Mouse (Mus musculus) midbrain, embryonic 14.5 days (tissue): ENCODE measurements around the gene Rasgrf1. TPM values are rescaled to one million over a fixed set of nuclear protein-coding genes. Genes with fewer than 3 reads are reported as not detected.

Experiments
- ATAC-seq: fragments of 200-750 bp; cut with Nextera tagmentation; 2 replicates; pipeline ENCODE4 v1.8.0; 2017; ENCODE audit warnings: moderate number of reproducible peaks, moderate library complexity; ENCODE audit not compliant: low FRiP score, low TSS enrichment
- DNase-seq: peaks from one replicate; pipeline ENCODE4 v3.0.0-alpha.2; 2015
- H3K27ac ChIP-seq: fragments of 300-500 bp; sonication (generic); replicated peaks from 2 replicates; pipeline ENCODE4 v1.5.1; 2014; ENCODE audit warnings: mild to moderate bottlenecking, low read depth, low read length, moderate library complexity
- H3K27me3 ChIP-seq: fragments of 300-500 bp; sonication (generic); 2 replicates; pipeline ENCODE4 v1.6.1; 2014; ENCODE audit warnings: low read length, control low read depth, mixed read lengths; ENCODE audit not compliant: control insufficient read depth, insufficient read depth
- H3K36me3 ChIP-seq: fragments of 300-500 bp; sonication (generic); 2 replicates; pipeline ENCODE4 v1.6.1; 2014; ENCODE audit warnings: low read length, control low read depth; ENCODE audit not compliant: control insufficient read depth, insufficient read depth
- H3K4me1 ChIP-seq: fragments of 300-500 bp; sonication (generic); 2 replicates; pipeline ENCODE4 v1.6.1; 2014; ENCODE audit warnings: mild to moderate bottlenecking, antibody characterized with exemption, low read length, control low read depth; ENCODE audit not compliant: control insufficient read depth, insufficient read depth
- H3K4me2 ChIP-seq: fragments of 300-500 bp; sonication (generic); 2 replicates; pipeline ENCODE4 v1.6.1; 2014; ENCODE audit warnings: mild to moderate bottlenecking, low read length, moderate library complexity
- H3K4me3 ChIP-seq: fragments of 300-500 bp; sonication (generic); replicated peaks from 2 replicates; pipeline ENCODE4 v1.5.1; 2014; ENCODE audit warnings: low read depth, low read length
- H3K9ac ChIP-seq: fragments of 300-500 bp; sonication (generic); replicated peaks from 2 replicates; pipeline ENCODE4 v1.6.1; 2014; ENCODE audit warnings: mild to moderate bottlenecking, low read length, moderate library complexity
- H3K9me3 ChIP-seq: fragments of 300-500 bp; sonication (generic); 2 replicates; pipeline ENCODE4 v1.6.1; 2016; ENCODE audit warnings: low read length, control low read depth, mixed read lengths; ENCODE audit not compliant: control insufficient read depth
- WGBS: fragments of 180-500 bp; shearing (Covaris S2); extraction: QIAGEN DNeasy Blood & Tissue Kit; methylation state at CpG from one replicate; pipeline ENCODE4 v1.1.7; 2014; 5-methylcytosine and 5-hydroxymethylcytosine counted together
- polyA plus RNA-seq: library from polyadenylated mRNA; unstranded; fragments of >200 nt; fragmentation: Nextera tagmentation; extraction: Ambion mirVana; gene quantifications from 2 replicates; pipeline ENCODE4 v1.2.1, GENCODE M21; 2014

Rasgrf1 gene
- polyA plus RNA-seq, 1 experiment from 2014 or later = 3.5 TPM

DNA sequence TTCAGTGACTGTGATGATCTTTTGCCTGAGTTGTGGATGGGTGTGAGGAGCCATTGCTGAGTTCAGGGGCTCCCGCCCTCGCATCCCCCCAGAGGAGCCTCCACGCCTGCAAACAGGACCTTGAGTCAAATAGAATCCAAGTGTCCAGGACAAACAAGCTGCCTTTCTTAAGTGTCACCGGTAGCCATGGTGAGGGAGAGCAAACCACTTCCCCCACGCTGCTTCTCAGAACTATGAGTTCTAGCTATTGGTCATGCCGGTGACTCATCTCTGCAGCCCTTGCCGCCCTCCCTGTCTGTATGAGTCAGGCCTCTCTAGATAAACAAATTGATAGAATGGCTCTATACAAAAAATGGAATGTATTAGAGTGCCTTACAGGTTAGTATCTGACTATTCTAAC is 35.3 kb upstream of the Rasgrf1 start:
- H3K4me3 ChIP-seq = no peak overlapping the region
- no peaks in the 10 kb centered on the region for H3K4me1 ChIP-seq
- H3K4me2 ChIP-seq = no peak overlapping the region
- WGBS = 65% methylated on average over 7 of the region's 7 CpGs
- peaks cover 2% of the 10 kb centered on the region for H3K9me3 ChIP-seq
- no peak overlapping the region for H3K27ac ChIP-seq
- no peak overlapping the region for H3K9ac ChIP-seq
- peaks cover 29% of the 10 kb centered on the region; the same call in 1 of the 2 replicates for H3K27me3 ChIP-seq
- no peak for DNase-seq
- no peak for ATAC-seq
- no peaks in the 10 kb centered on the region for H3K36me3 ChIP-seq

GRCm38 (mm10) chr9:89875551-89875950 is 34.2 kb upstream of the Rasgrf1 start:
- DNase-seq (no peak), ATAC-seq (no peak)
- Histone ChIP-seq H3K27me3 (peaks cover 26% of the 10 kb centered on the region; the same call in 1 of the 2 replicates), H3K4me3 (no peak overlapping the region), H3K36me3 (no peaks in the 10 kb centered on the region), H3K4me2 (no peak overlapping the region), H3K27ac (no peak overlapping the region), H3K9ac (no peak overlapping the region), H3K4me1 (no peaks in the 10 kb centered on the region), H3K9me3 (peaks cover 4% of the 10 kb centered on the region)
- 56% methylated on average over 5 of the region's 5 CpGs for WGBS

DNA sequence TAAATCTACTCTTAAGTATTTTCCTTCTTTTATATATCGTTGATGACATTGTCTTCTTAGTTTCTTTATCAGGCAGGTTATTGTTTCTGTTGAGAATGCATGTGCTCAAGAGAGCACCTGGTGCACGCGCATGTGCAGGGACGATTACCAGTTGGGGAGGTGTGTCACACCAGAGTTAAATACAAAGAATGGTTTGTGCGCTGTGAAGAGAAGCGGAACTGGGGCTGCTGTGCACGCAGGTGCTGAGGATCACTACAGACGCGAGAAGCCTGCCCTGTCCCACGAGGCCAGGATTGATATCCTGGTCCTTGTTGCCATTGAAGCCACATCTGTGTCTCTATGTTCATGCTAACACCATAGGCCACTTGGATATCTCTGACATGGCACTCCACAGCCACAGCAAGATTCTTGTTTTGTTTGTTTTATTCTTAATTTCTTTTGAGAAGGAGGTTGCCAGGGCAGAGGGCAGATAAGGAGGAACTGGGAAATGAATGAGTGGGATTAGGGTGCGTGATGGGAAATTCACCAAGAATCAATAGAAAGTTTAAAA is 31.2 kb upstream of the Rasgrf1 start:
- no peak overlapping the region for H3K4me2 ChIP-seq
- H3K9me3 ChIP-seq = peaks cover 4% of the 10 kb centered on the region
- no peak overlapping the region for H3K27ac ChIP-seq
- H3K27me3 ChIP-seq = peaks cover 24% of the 10 kb centered on the region; the same call in 1 of the 2 replicates
- ATAC-seq (no peak), DNase-seq (no peak)
- no peaks in the 10 kb centered on the region for H3K36me3 ChIP-seq
- H3K4me1 ChIP-seq = no peaks in the 10 kb centered on the region
- no peak overlapping the region for H3K4me3 ChIP-seq
- WGBS = 50% methylated on average over 11 of the region's 11 CpGs
- no peak overlapping the region for H3K9ac ChIP-seq

- peaks cover 27% of the 10 kb centered on the region for H3K27me3 ChIP-seq
- peak overlapping the region; percentile 27; the same call in 1 of the 2 replicates for H3K4me2 ChIP-seq
- ATAC-seq (peak; percentile 37; the same call in 1 of the 2 replicates), DNase-seq (peak; percentile 72)
- no peaks in the 10 kb centered on the region for H3K4me1 ChIP-seq
- H3K9me3 ChIP-seq = peaks cover 4% of the 10 kb centered on the region
- 59% methylated on average over 31 of the region's 31 CpGs for WGBS
- no peak overlapping the region for H3K27ac ChIP-seq
- H3K9ac ChIP-seq = no peak overlapping the region
- H3K4me3 ChIP-seq = 0 out of 2 replicates have a peak overlapping the region, but pooled peaks have one; percentile 13
- no peaks in the 10 kb centered on the region for H3K36me3 ChIP-seq
Observed at GRCm38 (mm10) chr9:89879574-89879973, 30.1 kb upstream of the Rasgrf1 start.

GRCm38 (mm10) chr9:89881552-89881951 is 28.2 kb upstream of the Rasgrf1 start:
- H3K9me3 ChIP-seq = peaks cover 4% of the 10 kb centered on the region
- no peak overlapping the region for H3K27ac ChIP-seq
- H3K4me1 ChIP-seq = no peaks in the 10 kb centered on the region
- no peak overlapping the region for H3K9ac ChIP-seq
- H3K27me3 ChIP-seq = peaks cover 22% of the 10 kb centered on the region
- H3K4me2 ChIP-seq = no peak overlapping the region
- no peak for DNase-seq
- H3K4me3 ChIP-seq = no peak overlapping the region
- H3K36me3 ChIP-seq = no peaks in the 10 kb centered on the region
- 47% methylated on average over 7 of the region's 7 CpGs for WGBS
- no peak for ATAC-seq

DNA sequence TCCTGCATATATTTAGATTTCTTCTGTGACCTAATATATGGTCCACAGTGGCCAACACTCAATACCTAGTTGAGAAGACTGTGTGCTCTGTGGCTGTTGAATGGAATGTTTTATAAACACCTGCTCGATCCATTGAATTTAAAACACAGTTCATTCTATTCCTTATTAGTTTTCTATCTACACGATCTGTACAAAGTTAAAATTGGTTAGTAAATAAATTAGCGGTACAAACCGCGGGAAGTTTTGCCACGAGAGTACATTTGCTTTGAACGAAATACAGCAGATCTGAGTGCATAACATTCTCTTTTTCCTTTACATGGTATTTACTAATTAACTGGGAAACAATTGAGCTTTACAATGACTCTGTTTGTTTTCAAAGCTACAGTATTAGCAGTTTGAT is 27.1 kb upstream of the Rasgrf1 start:
- Histone ChIP-seq H3K27me3 (peaks cover 17% of the 10 kb centered on the region), H3K27ac (no peak overlapping the region), H3K4me3 (no peak overlapping the region), H3K9me3 (peaks cover 4% of the 10 kb centered on the region), H3K4me2 (no peak overlapping the region), H3K4me1 (no peaks in the 10 kb centered on the region), H3K36me3 (no peaks in the 10 kb centered on the region), H3K9ac (no peak overlapping the region)
- DNase-seq (peak; percentile 54), ATAC-seq (no peak)
- WGBS = 40% methylated on average over 7 of the region's 7 CpGs

DNA sequence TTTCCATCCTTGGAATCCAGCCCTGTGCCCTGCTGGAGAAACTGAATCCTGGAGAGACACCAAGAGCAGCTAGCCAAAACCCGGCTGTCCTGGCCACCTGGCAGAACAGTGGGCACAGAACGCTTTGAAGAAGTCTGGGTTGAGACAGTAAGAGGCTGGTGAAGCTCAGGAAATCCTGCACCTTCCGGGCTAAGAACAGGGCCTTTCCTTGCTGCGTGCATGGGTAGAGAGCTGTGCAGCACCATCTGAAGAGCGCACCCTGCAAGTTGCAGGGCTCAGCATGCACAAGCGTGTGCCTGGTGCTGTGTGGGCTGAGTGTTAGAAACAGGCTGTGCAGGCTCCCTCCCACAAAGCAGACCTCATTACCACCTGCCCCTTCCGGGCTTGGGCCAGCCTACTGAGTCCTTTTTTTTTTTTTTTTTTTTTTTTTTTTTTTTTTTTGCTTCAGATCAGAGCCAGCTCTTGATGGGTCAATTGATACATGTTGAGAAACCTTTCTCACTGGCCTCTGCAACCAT is 23.9 kb upstream of the Rasgrf1 start:
- H3K4me2 ChIP-seq = no peak overlapping the region
- no peak overlapping the region for H3K9ac ChIP-seq
- DNase-seq (no peak), ATAC-seq (no peak)
- H3K4me1 ChIP-seq = no peaks in the 10 kb centered on the region
- peaks cover 17% of the 10 kb centered on the region for H3K27me3 ChIP-seq
- no peak overlapping the region for H3K4me3 ChIP-seq
- no peaks in the 10 kb centered on the region for H3K36me3 ChIP-seq
- no peak overlapping the region for H3K27ac ChIP-seq
- no peaks in the 10 kb centered on the region for H3K9me3 ChIP-seq
- 39% methylated on average over 7 of the region's 7 CpGs for WGBS

GRCm38 (mm10) chr9:89891534-89892293 is 18.0 kb upstream of the Rasgrf1 start:
- H3K4me1 ChIP-seq = no peaks in the 10 kb centered on the region
- ATAC-seq = peak; percentile 48; the same call in 1 of the 2 replicates
- H3K4me2 ChIP-seq = no peak overlapping the region
- H3K4me3 ChIP-seq = no peak overlapping the region
- WGBS = 77% methylated on average over 10 of the region's 10 CpGs
- H3K9ac ChIP-seq = no peak overlapping the region
- no peaks in the 10 kb centered on the region for H3K36me3 ChIP-seq
- DNase-seq = no peak
- no peak overlapping the region for H3K27ac ChIP-seq
- H3K9me3 ChIP-seq = no peaks in the 10 kb centered on the region
- no peaks in the 10 kb centered on the region for H3K27me3 ChIP-seq
